Mouse (Mus musculus) liver, embryonic 11.5 days (tissue): Measurements from ENCODE around the gene Mipep. TPM values are rescaled to one million over a fixed set of nuclear protein-coding genes. Genes with fewer than 3 reads are reported as not detected.

Source experiments
- ATAC-seq: fragments of 200-750 bp; cut with Nextera tagmentation; replicated peaks from 2 replicates; pipeline ENCODE4 v1.8.0; 2017; ENCODE audit warnings: moderate number of reproducible peaks, mild to moderate bottlenecking, moderate TSS enrichment, moderate library complexity; ENCODE audit not compliant: low FRiP score
- DNase-seq: peaks from one replicate; pipeline ENCODE4 v3.0.0-alpha.2; 2017; ENCODE audit warnings: low spot score
- H3K27ac ChIP-seq: fragments of 300-500 bp; sonication (generic); 2 replicates; pipeline ENCODE4 v1.5.1; 2014; ENCODE audit warnings: mild to moderate bottlenecking, low read depth, low read length, control low read depth
- H3K27me3 ChIP-seq: fragments of 300-500 bp; sonication (generic); replicated peaks from 2 replicates; pipeline ENCODE4 v1.6.1; 2014; ENCODE audit warnings: low read length, mixed read lengths; ENCODE audit not compliant: control insufficient read depth, insufficient read depth
- H3K36me3 ChIP-seq: fragments of 300-500 bp; sonication (generic); 2 replicates; pipeline ENCODE4 v1.6.1; 2014; ENCODE audit warnings: mild to moderate bottlenecking, low read length, moderate library complexity, mixed read lengths; ENCODE audit not compliant: control insufficient read depth, insufficient read depth
- H3K4me1 ChIP-seq: fragments of 300-500 bp; sonication (generic); replicated peaks from 2 replicates; pipeline ENCODE4 v1.6.1; 2014; ENCODE audit warnings: low read length, mixed read lengths; ENCODE audit not compliant: control insufficient read depth, insufficient read depth
- H3K4me2 ChIP-seq: fragments of 300-500 bp; sonication (generic); 2 replicates; pipeline ENCODE4 v1.6.1; 2014; ENCODE audit warnings: mild to moderate bottlenecking, control low read depth, moderate library complexity
- H3K4me3 ChIP-seq: fragments of 300-500 bp; sonication (generic); 2 replicates; pipeline ENCODE4 v1.5.1; 2014; ENCODE audit warnings: low read depth, low read length, control low read depth
- H3K9ac ChIP-seq: fragments of 300-500 bp; sonication (generic); 2 replicates; pipeline ENCODE4 v1.6.1; 2014; ENCODE audit warnings: low read depth, low read length, control low read depth
- H3K9me3 ChIP-seq: fragments of 300-500 bp; sonication (generic); 2 replicates; pipeline ENCODE4 v1.6.1; 2016; ENCODE audit warnings: low read length, inconsistent platforms, mixed read lengths; ENCODE audit not compliant: control insufficient read depth
- WGBS: fragments of 180-500 bp; shearing (Covaris S2); extraction: QIAGEN DNeasy Blood & Tissue Kit; methylation state at CpG from one replicate; pipeline ENCODE4 v1.1.7; 2014; 5-methylcytosine and 5-hydroxymethylcytosine counted together
- polyA plus RNA-seq: library from polyadenylated mRNA; unstranded; fragments of >200 nt; fragmentation: Nextera tagmentation; extraction: Ambion mirVana; gene quantifications from 2 replicates; pipeline ENCODE4 v1.2.1, GENCODE M21; 2014

Gene Mipep
- polyA plus RNA-seq, 1 experiment from 2014 or later = 27.8 TPM

DNA sequence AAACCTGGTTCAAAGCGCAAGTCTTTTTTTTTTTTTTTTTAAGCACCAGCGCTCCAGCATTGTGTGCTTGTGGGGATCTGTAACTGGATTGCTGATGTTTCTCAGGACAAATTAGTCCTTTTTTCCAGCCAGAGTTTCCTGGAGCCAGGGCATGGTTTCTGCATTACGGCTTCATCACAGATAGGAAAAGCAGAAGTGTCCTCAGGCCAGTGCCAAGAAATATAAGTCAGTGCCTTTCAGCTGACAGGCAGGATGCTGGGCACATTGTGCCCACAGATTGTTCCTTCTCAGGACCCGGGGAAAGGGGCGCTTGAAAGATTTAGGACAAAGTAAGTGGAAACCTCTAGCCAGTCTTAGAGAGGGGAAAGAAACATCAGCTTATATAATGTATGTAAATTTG, 20.6 kb upstream of the Mipep start:
- Histone ChIP-seq H3K9me3 (no peaks in the 10 kb centered on the region), H3K4me1 (peaks cover 3% of the 10 kb centered on the region; the same call in 1 of the 2 replicates), H3K9ac (no peak overlapping the region), H3K27ac (no peak overlapping the region), H3K4me2 (no peak overlapping the region), H3K27me3 (no peaks in the 10 kb centered on the region), H3K4me3 (no peak overlapping the region), H3K36me3 (peaks cover 4% of the 10 kb centered on the region; the same call in 1 of the 2 replicates)
- no peak for ATAC-seq
- DNase-seq = no peak
- 77% methylated on average over 5 of the region's 5 CpGs for WGBS

DNA sequence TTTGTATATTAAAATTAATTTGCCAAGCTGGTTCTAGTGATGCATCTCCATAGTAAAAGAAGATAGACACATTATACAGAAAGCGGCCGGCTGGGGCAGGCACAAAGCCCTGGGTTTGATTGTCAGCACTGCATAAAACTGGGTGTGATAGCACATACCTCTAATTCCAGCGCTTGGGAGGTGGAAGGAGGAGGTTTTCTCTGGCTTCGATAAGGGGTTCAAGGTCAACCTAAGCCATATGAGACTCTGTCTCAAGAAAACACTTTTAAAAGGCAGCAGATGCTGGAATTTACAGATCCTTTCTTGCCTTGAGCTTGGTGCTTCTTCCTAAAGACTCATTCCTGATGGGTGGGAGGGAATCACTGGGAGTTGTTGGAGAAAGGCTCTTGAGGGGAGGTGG, 19.8 kb upstream of the Mipep start:
- H3K4me2 ChIP-seq = no peak overlapping the region
- H3K4me1 ChIP-seq = peaks cover 3% of the 10 kb centered on the region; the same call in 1 of the 2 replicates
- peaks cover 4% of the 10 kb centered on the region; the same call in 1 of the 2 replicates for H3K36me3 ChIP-seq
- H3K27me3 ChIP-seq = no peaks in the 10 kb centered on the region
- H3K9me3 ChIP-seq = no peaks in the 10 kb centered on the region
- DNase-seq = no peak
- H3K9ac ChIP-seq = no peak overlapping the region
- 63% methylated on average over 4 of the region's 4 CpGs for WGBS
- no peak overlapping the region for H3K4me3 ChIP-seq
- H3K27ac ChIP-seq = no peak overlapping the region
- no peak for ATAC-seq

DNA sequence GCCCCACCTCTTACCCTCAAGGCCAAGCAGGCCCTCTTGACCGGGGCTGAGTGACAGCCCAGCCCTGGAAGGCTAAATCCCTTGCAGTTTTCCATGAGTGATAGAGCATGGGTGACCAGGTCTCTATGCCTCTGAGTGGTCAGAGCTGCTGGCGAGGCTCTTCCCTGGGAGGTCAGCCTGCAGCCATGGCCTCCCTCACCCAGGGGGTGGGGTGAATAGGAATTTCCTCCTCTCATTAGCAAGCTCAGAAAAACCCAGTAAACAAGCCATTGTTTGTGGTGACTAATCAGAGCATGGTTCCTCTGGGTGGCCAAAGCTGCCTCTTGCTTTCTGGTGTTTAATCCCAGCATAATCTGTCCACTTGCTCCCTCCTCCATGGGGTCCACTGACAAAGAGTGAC, 19.3 kb upstream of the Mipep start:
- H3K27ac ChIP-seq = 0 out of 2 replicates have a peak overlapping the region, but pooled peaks have one; percentile 49
- DNase-seq = no peak

DNA sequence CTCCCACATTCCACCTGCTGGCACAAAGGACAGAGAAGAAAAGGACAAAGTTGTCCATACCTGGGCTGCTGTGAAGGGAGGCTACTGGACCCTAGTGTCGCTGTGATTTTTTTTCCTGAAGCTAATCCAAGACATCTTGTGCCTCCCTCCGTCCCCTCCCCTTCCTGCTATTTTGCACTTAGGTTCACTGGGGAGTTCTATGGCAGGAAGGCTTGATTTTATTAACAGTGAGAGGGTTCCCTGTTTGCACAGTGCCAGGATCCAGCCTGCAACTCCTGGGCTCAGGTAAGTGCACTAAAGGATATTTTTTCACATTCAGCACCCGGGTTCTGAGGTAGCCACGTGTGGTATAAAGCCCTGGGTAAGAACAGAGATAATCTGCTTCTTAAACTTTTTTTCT, 16.5 kb upstream of the Mipep start, which contains the start of gene C1qtnf9:
Gene C1qtnf9 (plus strand): TSS at position 251 of the 400 bp plus-strand sequence.
- Histone ChIP-seq H3K4me1 (peaks cover 3% of the 10 kb centered on the region; the same call in 1 of the 2 replicates), H3K9ac (no peak within 1 kb of the TSS), H3K36me3 (no peaks in the 10 kb centered on the region), H3K4me3 (no peak within 1 kb of the TSS), H3K27ac (no peak within 1 kb of the TSS), H3K4me2 (no peak within 1 kb of the TSS), H3K9me3 (no peaks in the 10 kb centered on the region), H3K27me3 (no peaks in the 10 kb centered on the region)
- DNase-seq (no peak), ATAC-seq (no peak)
- WGBS = 76% methylated on average over 4 of the region's 4 CpGs

More for the DNA sequence above, 19.3 kb upstream of the Mipep start:
- Histone ChIP-seq H3K36me3 (peaks cover 4% of the 10 kb centered on the region; the same call in 1 of the 2 replicates), H3K9me3 (no peaks in the 10 kb centered on the region), H3K4me2 (no peak overlapping the region), H3K4me3 (no peak overlapping the region), H3K4me1 (peaks cover 3% of the 10 kb centered on the region; the same call in 1 of the 2 replicates), H3K9ac (no peak overlapping the region), H3K27me3 (no peaks in the 10 kb centered on the region)
- WGBS = 54% methylated on average over 2 of the region's 2 CpGs
- ATAC-seq = no peak

DNA sequence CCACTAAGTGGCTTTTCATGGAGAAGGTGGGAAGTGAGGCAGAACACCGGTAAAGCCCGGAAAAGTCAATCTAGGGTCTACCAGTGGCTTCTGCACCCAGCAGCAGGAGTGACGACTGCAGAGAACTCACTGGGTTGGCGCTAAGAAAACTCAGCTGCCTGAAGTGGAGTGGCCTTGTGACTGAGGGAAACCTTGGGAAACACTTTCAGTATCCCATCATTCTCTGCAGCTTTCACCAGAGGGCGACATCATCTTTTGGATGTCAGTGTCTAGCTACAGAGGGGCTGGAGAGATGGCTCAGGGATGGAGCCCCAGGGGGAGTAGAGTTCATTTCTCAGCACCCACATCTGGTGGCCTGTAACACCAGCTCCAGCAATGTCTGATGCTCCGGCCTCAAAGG, 15.0 kb upstream of the Mipep start:
- H3K4me2 ChIP-seq = no peak overlapping the region
- H3K27ac ChIP-seq = no peak overlapping the region
- no peaks in the 10 kb centered on the region for H3K27me3 ChIP-seq
- no peaks in the 10 kb centered on the region for H3K9me3 ChIP-seq
- no peak overlapping the region for H3K4me3 ChIP-seq
- no peak overlapping the region for H3K9ac ChIP-seq
- no peaks in the 10 kb centered on the region for H3K36me3 ChIP-seq
- DNase-seq = no peak
- no peak for ATAC-seq
- WGBS = 53% methylated on average over 6 of the region's 6 CpGs
- H3K4me1 ChIP-seq = peaks cover 3% of the 10 kb centered on the region; the same call in 1 of the 2 replicates

DNA sequence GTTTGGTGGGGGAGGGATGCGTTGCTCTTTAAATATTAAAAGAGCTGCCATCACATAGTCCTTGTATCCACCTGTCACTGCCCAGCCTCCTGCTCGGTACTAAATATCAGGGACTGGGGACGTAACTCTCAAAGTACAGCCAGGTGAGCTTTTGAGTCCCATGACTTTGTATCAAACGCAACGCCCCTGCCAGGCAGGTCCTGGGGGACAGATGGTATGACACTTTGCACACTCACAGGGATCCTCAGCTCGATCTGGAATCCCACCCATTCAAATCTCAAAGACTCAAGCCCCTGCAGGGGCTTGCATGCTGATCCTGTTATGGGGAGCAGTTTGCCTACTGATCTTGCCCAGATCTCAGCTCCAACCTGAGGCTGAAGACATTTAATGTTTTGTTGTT, 13.8 kb upstream of the Mipep start:
- H3K36me3 ChIP-seq = no peaks in the 10 kb centered on the region
- no peaks in the 10 kb centered on the region for H3K9me3 ChIP-seq
- H3K4me1 ChIP-seq = no peaks in the 10 kb centered on the region
- ATAC-seq = no peak
- no peak overlapping the region for H3K9ac ChIP-seq
- H3K27me3 ChIP-seq = no peaks in the 10 kb centered on the region
- no peak overlapping the region; the same call in 1 of the 2 replicates for H3K4me3 ChIP-seq
- peak overlapping the region; percentile 52; the same call in 1 of the 2 replicates for H3K4me2 ChIP-seq
- no peak for DNase-seq
- no peak overlapping the region for H3K27ac ChIP-seq
- 69% methylated on average over 6 of the region's 6 CpGs for WGBS

DNA sequence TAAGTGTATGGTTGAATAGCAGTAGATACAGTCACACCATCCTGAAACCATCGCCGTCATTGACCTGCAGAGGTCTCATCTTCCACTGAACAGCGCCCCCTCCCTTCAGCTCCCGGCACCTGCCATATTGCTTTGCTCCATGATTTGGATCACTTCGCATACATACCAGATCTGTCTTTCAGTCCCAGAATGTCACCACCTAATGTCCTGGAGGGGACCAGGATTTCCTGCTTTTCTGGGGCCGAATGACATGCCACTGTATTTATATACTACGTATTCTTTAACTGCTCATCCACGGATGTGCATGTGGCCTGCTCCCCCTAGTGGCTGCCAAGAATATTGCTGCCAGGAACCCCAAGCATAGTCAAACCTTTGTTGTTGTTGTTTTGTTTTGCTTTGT, 13.3 kb upstream of the Mipep start:
- 7% methylated on average over 8 of the region's 8 CpGs for WGBS
- peak; percentile 43; the same call in 1 of the 2 replicates for ATAC-seq

DNA sequence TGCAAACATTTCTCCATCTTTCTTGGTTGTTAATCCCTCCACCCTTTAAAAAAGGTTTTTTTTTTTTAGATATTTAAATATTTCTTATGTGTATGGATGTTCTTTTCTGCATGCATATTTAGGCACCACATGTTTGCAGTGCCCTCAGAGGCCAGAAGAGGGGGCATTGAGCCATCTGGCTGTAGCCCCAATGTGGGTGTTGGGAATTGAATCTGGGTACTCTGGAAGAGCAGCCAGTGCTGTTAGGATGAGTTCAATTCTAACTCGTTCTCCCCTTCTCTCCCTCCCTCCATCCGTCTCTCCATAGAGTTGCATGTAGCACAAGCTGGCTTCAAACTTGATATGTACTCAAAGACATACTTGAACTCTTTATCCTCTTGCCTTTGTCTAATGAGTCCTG, 10.9 kb upstream of the Mipep start:
- no peak overlapping the region for H3K4me3 ChIP-seq
- no peaks in the 10 kb centered on the region for H3K4me1 ChIP-seq
- H3K9me3 ChIP-seq = no peaks in the 10 kb centered on the region
- H3K36me3 ChIP-seq = no peaks in the 10 kb centered on the region
- no peak for DNase-seq
- no peak for ATAC-seq
- H3K27me3 ChIP-seq = no peaks in the 10 kb centered on the region
- H3K27ac ChIP-seq = no peak overlapping the region
- 73% methylated on average over 2 of the region's 2 CpGs for WGBS
- no peak overlapping the region for H3K4me2 ChIP-seq
- no peak overlapping the region for H3K9ac ChIP-seq

More for the DNA sequence above, 13.3 kb upstream of the Mipep start:
- Histone ChIP-seq H3K27ac (no peak overlapping the region), H3K27me3 (no peaks in the 10 kb centered on the region), H3K9me3 (no peaks in the 10 kb centered on the region), H3K4me2 (peak overlapping the region; percentile 52), H3K36me3 (no peaks in the 10 kb centered on the region), H3K9ac (no peak overlapping the region), H3K4me3 (peak overlapping the region; percentile 25; the same call in 1 of the 2 replicates), H3K4me1 (no peaks in the 10 kb centered on the region)
- DNase-seq = peak; percentile 71

DNA sequence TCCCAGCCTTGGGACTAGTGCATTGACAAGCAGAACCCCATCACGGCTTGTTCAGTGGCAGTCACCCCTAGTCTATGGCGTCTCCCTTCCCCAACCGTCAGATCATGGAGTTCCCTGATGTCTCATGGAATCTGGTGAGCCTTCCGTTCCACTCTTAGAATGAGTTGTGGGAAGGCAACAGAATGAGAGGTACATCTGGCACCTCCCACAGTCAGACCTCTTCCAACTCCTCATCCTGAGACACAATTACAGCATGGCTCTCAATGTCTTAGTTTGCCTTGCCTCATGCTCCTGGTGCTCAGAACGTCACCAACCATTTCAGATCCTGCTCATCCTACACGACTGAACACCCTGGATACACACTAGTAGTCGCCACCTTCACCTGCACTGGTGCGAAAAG, 7.9 kb upstream of the Mipep start:
- Histone ChIP-seq H3K4me1 (no peaks in the 10 kb centered on the region), H3K36me3 (no peaks in the 10 kb centered on the region), H3K27me3 (no peaks in the 10 kb centered on the region), H3K9ac (no peak overlapping the region), H3K9me3 (no peaks in the 10 kb centered on the region), H3K4me3 (no peak overlapping the region), H3K27ac (no peak overlapping the region), H3K4me2 (no peak overlapping the region)
- DNase-seq (no peak), ATAC-seq (no peak)
- 82% methylated on average over 8 of the region's 8 CpGs for WGBS
